Mouse (Mus musculus): Measurements from ENCODE around the gene Prkar2a. TPM values are rescaled to one million over a fixed set of nuclear protein-coding genes. Genes with fewer than 3 reads are reported as not detected.

Prkar2a gene
- polyA plus RNA-seq, 1 experiment: 21.5 TPM

GRCm38 (mm10) chr9:108704591-108704990, 15.5 kb downstream of the Prkar2a start:
- Histone ChIP-seq H3K36me3 (ENCODE audit: control insufficient read depth, insufficient read depth) (peaks cover 7% of the 10 kb centered on the region), H3ac (ENCODE audit: control insufficient read depth, insufficient read length) (no peak overlapping the region), H3K27me3 (ENCODE audit: control insufficient read depth, insufficient read depth, insufficient read length) (no peaks in the 10 kb centered on the region), H3K79me2 (ENCODE audit: control insufficient read depth, insufficient read depth) (peaks cover 93% of the 10 kb centered on the region), H3K4me3 (no peak overlapping the region), H3K4me2 (ENCODE audit: low read depth) (no peak overlapping the region)
- TF ChIP-seq POLR2A (IDR thresholded peaks at IDR 0.05; ENCODE audit: insufficient read length, low read depth) (no peak), POLR2AphosphoS2 (IDR thresholded peaks at IDR 0.05; ENCODE audit: insufficient read length, low read depth) (no peak), REST (IDR thresholded peaks at IDR 0.05; ENCODE audit: insufficient read depth, insufficient read length) (no peak), MAX (IDR thresholded peaks at IDR 0.05; ENCODE audit: low read depth) (no peak), MYOG (IDR thresholded peaks at IDR 0.05; ENCODE audit: control insufficient read depth in 1 of 3, insufficient read depth in 1 of 3, insufficient read length in 2 of 3, low read depth in 2 of 3) (no peak), TCF12 (IDR thresholded peaks at IDR 0.05; ENCODE audit: insufficient read depth, poor library complexity, severe bottlenecking) (no peak), USF1 (IDR thresholded peaks at IDR 0.05; ENCODE audit: low read depth) (no peak), CEBPB (IDR thresholded peaks at IDR 0.05; ENCODE audit: insufficient read depth, poor library complexity, severe bottlenecking) (no peak), E2F4 (IDR thresholded peaks at IDR 0.05; ENCODE audit: insufficient read depth) (no peak), SRF (IDR thresholded peaks at IDR 0.05; ENCODE audit: control insufficient read depth, insufficient read length, low read depth) (no peak), TCF3 (IDR thresholded peaks at IDR 0.05; ENCODE audit: insufficient read length, low read depth) (no peak), MYOD1 (IDR thresholded peaks at IDR 0.05; ENCODE audit: control insufficient read depth in 1 of 3, insufficient read length in 2 of 3, low read depth in 2 of 3) (no peak)

GRCm38 (mm10) chr9:108707212-108707611, 18.1 kb downstream of the Prkar2a start:
- TF ChIP-seq SRF (IDR thresholded peaks at IDR 0.05; ENCODE audit: control insufficient read depth, insufficient read length, low read depth) (no peak), USF1 (IDR thresholded peaks at IDR 0.05; ENCODE audit: low read depth) (no peak), REST (IDR thresholded peaks at IDR 0.05; ENCODE audit: insufficient read depth, insufficient read length) (no peak), MYOD1 (IDR thresholded peaks at IDR 0.05; ENCODE audit: control insufficient read depth in 1 of 3, insufficient read length in 2 of 3, low read depth in 2 of 3) (no peak)

GRCm38 (mm10) chr9:108708833-108709232, 19.7 kb downstream of the Prkar2a start:
- no peaks in the 10 kb centered on the region for H3K27me3 ChIP-seq (ENCODE audit: control insufficient read depth, insufficient read depth, insufficient read length)
- H3K36me3 ChIP-seq (ENCODE audit: control insufficient read depth, insufficient read depth): peaks cover 7% of the 10 kb centered on the region
- no peak overlapping the region for H3K4me3 ChIP-seq
- peaks cover 73% of the 10 kb centered on the region for H3K79me2 ChIP-seq (ENCODE audit: control insufficient read depth, insufficient read depth)
- no peak overlapping the region for H3K4me2 ChIP-seq (ENCODE audit: low read depth)
- TF ChIP-seq POLR2A (IDR thresholded peaks at IDR 0.05; ENCODE audit: insufficient read length, low read depth) (no peak), REST (IDR thresholded peaks at IDR 0.05; ENCODE audit: insufficient read depth, insufficient read length) (no peak), E2F4 (IDR thresholded peaks at IDR 0.05; ENCODE audit: insufficient read depth) (no peak), MYOG (IDR thresholded peaks at IDR 0.05; ENCODE audit: control insufficient read depth in 1 of 3, insufficient read depth in 1 of 3, insufficient read length in 2 of 3, low read depth in 2 of 3) (no peak), MYOD1 (IDR thresholded peaks at IDR 0.05; ENCODE audit: control insufficient read depth in 1 of 3, insufficient read length in 2 of 3, low read depth in 2 of 3) (no peak), POLR2AphosphoS2 (IDR thresholded peaks at IDR 0.05; ENCODE audit: insufficient read length, low read depth) (no peak)
- H3ac ChIP-seq (ENCODE audit: control insufficient read depth, insufficient read length): no peak overlapping the region

More at GRCm38 (mm10) chr9:108707212-108707611, 18.1 kb downstream of the Prkar2a start:
- Histone ChIP-seq H3K4me3 (no peak overlapping the region), H3K27me3 (ENCODE audit: control insufficient read depth, insufficient read depth, insufficient read length) (no peaks in the 10 kb centered on the region), H3ac (ENCODE audit: control insufficient read depth, insufficient read length) (no peak overlapping the region), H3K4me2 (ENCODE audit: low read depth) (no peak overlapping the region), H3K36me3 (ENCODE audit: control insufficient read depth, insufficient read depth) (peaks cover 7% of the 10 kb centered on the region), H3K79me2 (ENCODE audit: control insufficient read depth, insufficient read depth) (peaks cover 78% of the 10 kb centered on the region)

GRCm38 (mm10) chr9:108710767-108711166, 21.7 kb downstream of the Prkar2a start:
- Histone ChIP-seq H3K27me3 (ENCODE audit: control insufficient read depth, insufficient read depth, insufficient read length) (no peaks in the 10 kb centered on the region), H3K36me3 (ENCODE audit: control insufficient read depth, insufficient read depth) (peaks cover 7% of the 10 kb centered on the region)

GRCm38 (mm10) chr9:108716199-108716598, 27.1 kb downstream of the Prkar2a start:
- TF ChIP-seq USF1 (IDR thresholded peaks at IDR 0.05; ENCODE audit: low read depth) (no peak), POLR2AphosphoS2 (IDR thresholded peaks at IDR 0.05; ENCODE audit: insufficient read length, low read depth) (no peak), TCF12 (IDR thresholded peaks at IDR 0.05; ENCODE audit: insufficient read depth, poor library complexity, severe bottlenecking) (no peak), POLR2A (IDR thresholded peaks at IDR 0.05; ENCODE audit: insufficient read length, low read depth) (no peak), TCF3 (IDR thresholded peaks at IDR 0.05; ENCODE audit: insufficient read length, low read depth) (no peak)
- no peaks in the 10 kb centered on the region for H3K27me3 ChIP-seq (ENCODE audit: control insufficient read depth, insufficient read depth, insufficient read length)
- H3K4me3 ChIP-seq: no peak overlapping the region
- H3K79me2 ChIP-seq (ENCODE audit: control insufficient read depth, insufficient read depth): peaks cover 18% of the 10 kb centered on the region
- H3K36me3 ChIP-seq (ENCODE audit: control insufficient read depth, insufficient read depth): peaks cover 5% of the 10 kb centered on the region
- no peak overlapping the region for H3ac ChIP-seq (ENCODE audit: control insufficient read depth, insufficient read length)
- no peak overlapping the region for H3K4me2 ChIP-seq (ENCODE audit: low read depth)

More at GRCm38 (mm10) chr9:108710767-108711166, 21.7 kb downstream of the Prkar2a start:
- Histone ChIP-seq H3K4me3 (no peak overlapping the region), H3K79me2 (ENCODE audit: control insufficient read depth, insufficient read depth) (peaks cover 65% of the 10 kb centered on the region), H3ac (ENCODE audit: control insufficient read depth, insufficient read length) (no peak overlapping the region), H3K4me2 (ENCODE audit: low read depth) (no peak overlapping the region)
- TF ChIP-seq TCF12 (IDR thresholded peaks at IDR 0.05; ENCODE audit: insufficient read depth, poor library complexity, severe bottlenecking) (no peak), CEBPB (IDR thresholded peaks at IDR 0.05; ENCODE audit: insufficient read depth, poor library complexity, severe bottlenecking) (no peak), POLR2AphosphoS2 (IDR thresholded peaks at IDR 0.05; ENCODE audit: insufficient read length, low read depth) (no peak), MYOG (IDR thresholded peaks at IDR 0.05; ENCODE audit: control insufficient read depth in 1 of 3, insufficient read depth in 1 of 3, insufficient read length in 2 of 3, low read depth in 2 of 3) (no peak), USF1 (IDR thresholded peaks at IDR 0.05; ENCODE audit: low read depth) (no peak), E2F4 (IDR thresholded peaks at IDR 0.05; ENCODE audit: insufficient read depth) (no peak), MAX (IDR thresholded peaks at IDR 0.05; ENCODE audit: low read depth) (no peak), SRF (IDR thresholded peaks at IDR 0.05; ENCODE audit: control insufficient read depth, insufficient read length, low read depth) (no peak), TCF3 (IDR thresholded peaks at IDR 0.05; ENCODE audit: insufficient read length, low read depth) (no peak), REST (IDR thresholded peaks at IDR 0.05; ENCODE audit: insufficient read depth, insufficient read length) (no peak), POLR2A (IDR thresholded peaks at IDR 0.05; ENCODE audit: insufficient read length, low read depth) (no peak), MYOD1 (IDR thresholded peaks at IDR 0.05; ENCODE audit: control insufficient read depth in 1 of 3, insufficient read length in 2 of 3, low read depth in 2 of 3) (no peak)
